Mouse (Mus musculus) kidney, adult 2 months (tissue): ENCODE measurements around the gene Rtkn.

Experiments used
- CTCF ChIP-seq: fragments of 200-500 bp; conservative IDR thresholded peaks from 2 replicates; pipeline ENCODE4 v1.5.1; 2011; ENCODE audit warnings: low read depth, mild to moderate bottlenecking, control low read depth, low read length, moderate library complexity, mixed read lengths; ENCODE audit not compliant: insufficient read depth, insufficient read length
- POLR2A ChIP-seq: fragments of 200-500 bp; IDR thresholded peaks from one replicate; pipeline ENCODE4 v1.6.1; 2011; ENCODE audit warnings: low read depth, low read length, control low read depth

GRCm38 (mm10) chr6:83165026-83165606 lies 29.9 kb downstream of the Rtkn start:
- TF ChIP-seq CTCF, result no peak
- no peak for TF ChIP-seq POLR2A
